Mouse (Mus musculus) cerebellum, adult 2 months (tissue): ENCODE measurements around the gene Jtb.

Experiments used
- CTCF ChIP-seq: fragments of 200-500 bp; IDR thresholded peaks from 2 replicates; pipeline ENCODE4 v1.5.1; 2011; ENCODE audit warnings: low read depth, mild to moderate bottlenecking, control low read depth, low read length, moderate library complexity, borderline replicate concordance; ENCODE audit not compliant: insufficient read depth
- POLR2A ChIP-seq: fragments of 200-500 bp; IDR thresholded peaks from 2 replicates; pipeline ENCODE4 v1.6.1; 2011; ENCODE audit warnings: low read length, control low read depth, borderline replicate concordance; ENCODE audit not compliant: insufficient read depth

GRCm38 (mm10) chr3:90203619-90204018, 27.8 kb upstream of the Jtb start:
- no peak for TF ChIP-seq CTCF
- no peak for TF ChIP-seq POLR2A
